Mouse (Mus musculus): ENCODE measurements around the gene Serpina9. TPM values are rescaled to one million over a fixed set of nuclear protein-coding genes. Genes with fewer than 3 reads are reported as not detected.
A peak's percentile ranks its signal among the peaks of the same experiment; 100 is the strongest.

Serpina9 gene
- polyA plus RNA-seq, 1 experiment from 2014 or later: not detected

DNA sequence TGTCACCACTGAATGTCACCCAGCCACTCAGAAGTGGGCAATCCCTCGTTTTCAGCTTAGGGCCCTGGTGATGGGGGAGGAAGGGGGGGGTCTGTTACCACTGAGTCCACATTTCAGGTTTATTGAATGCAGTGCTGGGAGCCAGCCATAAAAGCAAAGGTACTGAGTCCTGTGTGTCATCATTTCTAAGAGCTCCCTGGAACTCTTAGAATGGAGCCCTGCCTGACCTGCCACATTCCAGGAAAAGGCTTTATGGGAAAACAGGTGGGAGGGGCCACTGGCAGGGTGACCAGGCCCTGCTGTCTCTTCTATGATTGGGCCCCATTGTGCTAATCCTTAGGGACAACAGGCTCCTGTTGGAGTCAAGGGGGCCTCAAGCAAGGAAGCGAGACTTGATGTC lies 17.0 kb downstream of the Serpina9 start:
- H3K4me2 ChIP-seq (replicated peaks; ENCODE audit: low read depth): no peak overlapping the region
- no peaks in the 10 kb centered on the region for H3K9me3 ChIP-seq (ENCODE audit: control insufficient read depth)
- no peak overlapping the region for H3K4me3 ChIP-seq (ENCODE audit: low read depth, low read length)
- 65% methylated on average over 2 of the region's 2 CpGs for WGBS
- H3K36me3 ChIP-seq (ENCODE audit: control insufficient read depth, insufficient read depth): no peaks in the 10 kb centered on the region
- H3K27me3 ChIP-seq (replicated peaks; ENCODE audit: control insufficient read depth, insufficient read depth, low read length): no peaks in the 10 kb centered on the region
- H3K9ac ChIP-seq (ENCODE audit: low read depth, low read length): no peak overlapping the region
- ATAC-seq: no peak
- H3K27ac ChIP-seq (ENCODE audit: low read depth, low read length): no peak overlapping the region
- no peaks in the 10 kb centered on the region for H3K4me1 ChIP-seq (replicated peaks; ENCODE audit: control insufficient read depth, insufficient read depth, low read length)
- no peak for TF ChIP-seq CTCF (IDR thresholded peaks at IDR 0.05; ENCODE audit: low read depth)

DNA sequence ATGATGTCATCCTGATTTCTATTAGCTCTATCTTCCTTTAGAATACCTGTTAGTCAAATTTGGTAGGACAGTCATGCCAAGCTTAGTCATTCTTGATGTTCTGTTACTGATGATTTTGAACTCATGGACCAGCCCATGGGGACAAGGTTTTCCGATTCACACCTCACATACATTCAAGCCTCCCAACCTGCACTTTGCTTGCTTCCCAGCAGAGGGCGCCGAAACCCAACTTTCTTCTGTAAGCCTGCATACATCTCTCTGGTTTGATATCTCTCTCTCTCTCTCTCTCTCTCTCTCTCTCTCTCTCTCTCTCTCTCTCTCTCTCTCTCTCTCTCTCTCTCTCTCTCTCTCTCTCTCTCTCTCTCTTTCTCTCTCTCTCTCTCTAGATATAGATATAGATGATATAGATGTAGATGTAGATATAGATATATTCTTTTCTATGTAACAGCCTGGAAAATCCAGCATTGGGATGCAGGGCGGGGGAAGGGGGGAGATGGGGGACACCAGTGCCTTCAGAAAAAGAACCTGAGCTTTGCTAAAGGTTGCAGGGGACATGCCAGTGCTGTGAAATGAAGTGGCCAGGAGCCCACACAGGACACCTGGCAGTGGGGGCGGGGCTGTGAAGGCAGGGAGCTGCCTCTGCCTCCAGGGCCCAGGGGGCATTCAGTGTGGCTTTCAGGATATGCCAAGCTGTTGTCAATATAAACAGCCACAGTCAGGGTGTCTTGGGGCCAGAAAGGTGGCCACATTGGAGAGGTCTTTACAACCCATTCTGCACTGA lies 18.1 kb downstream of the Serpina9 start:
- no peaks in the 10 kb centered on the region for H3K36me3 ChIP-seq (ENCODE audit: control insufficient read depth, insufficient read depth)
- TF ChIP-seq CTCF (IDR thresholded peaks at IDR 0.05; ENCODE audit: low read depth): peak; percentile 87
- H3K9me3 ChIP-seq (ENCODE audit: control insufficient read depth): no peaks in the 10 kb centered on the region
- H3K4me2 ChIP-seq (replicated peaks; ENCODE audit: low read depth): no peak overlapping the region
- H3K27ac ChIP-seq (ENCODE audit: low read depth, low read length): no peak overlapping the region
- no peak overlapping the region for H3K4me3 ChIP-seq (ENCODE audit: low read depth, low read length)
- H3K4me1 ChIP-seq (replicated peaks; ENCODE audit: control insufficient read depth, insufficient read depth, low read length): no peaks in the 10 kb centered on the region
- no peak for ATAC-seq
- H3K9ac ChIP-seq (ENCODE audit: low read depth, low read length): no peak overlapping the region
- 41% methylated on average over 5 of the region's 5 CpGs for WGBS
- H3K27me3 ChIP-seq (replicated peaks; ENCODE audit: control insufficient read depth, insufficient read depth, low read length): no peaks in the 10 kb centered on the region

DNA sequence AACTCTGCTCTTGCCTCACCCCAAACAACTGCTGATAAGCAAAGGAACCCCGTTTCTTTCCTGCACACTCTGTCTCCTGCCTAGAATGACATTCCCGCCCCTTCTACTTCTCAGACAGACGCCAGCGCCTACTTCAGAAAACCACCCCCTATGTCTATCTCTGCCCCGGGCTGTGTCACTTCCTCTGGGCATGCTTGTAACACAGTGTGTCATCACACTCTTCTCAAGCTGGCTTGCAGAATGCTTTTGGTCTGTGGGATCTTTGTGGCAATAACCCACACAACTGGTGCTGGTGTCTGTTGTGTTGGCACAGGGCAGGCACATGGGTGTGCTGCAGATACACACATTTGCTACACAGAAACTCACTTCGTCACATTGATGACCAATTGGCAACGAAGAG lies 20.6 kb downstream of the Serpina9 start:
- H3K4me1 ChIP-seq (replicated peaks; ENCODE audit: control insufficient read depth, insufficient read depth, low read length): no peaks in the 10 kb centered on the region; the same call in 1 of the 2 replicates
- no peak for TF ChIP-seq CTCF (IDR thresholded peaks at IDR 0.05; ENCODE audit: low read depth)
- no peak for ATAC-seq
- H3K27ac ChIP-seq (ENCODE audit: low read depth, low read length): no peak overlapping the region
- 64% methylated on average over 7 of the region's 7 CpGs for WGBS
- no peaks in the 10 kb centered on the region for H3K9me3 ChIP-seq (ENCODE audit: control insufficient read depth)
- H3K4me2 ChIP-seq (replicated peaks; ENCODE audit: low read depth): no peak overlapping the region
- no peak overlapping the region for H3K4me3 ChIP-seq (ENCODE audit: low read depth, low read length)
- no peak overlapping the region for H3K9ac ChIP-seq (ENCODE audit: low read depth, low read length)
- no peaks in the 10 kb centered on the region for H3K27me3 ChIP-seq (replicated peaks; ENCODE audit: control insufficient read depth, insufficient read depth, low read length)
- H3K36me3 ChIP-seq (ENCODE audit: control insufficient read depth, insufficient read depth): no peaks in the 10 kb centered on the region

DNA sequence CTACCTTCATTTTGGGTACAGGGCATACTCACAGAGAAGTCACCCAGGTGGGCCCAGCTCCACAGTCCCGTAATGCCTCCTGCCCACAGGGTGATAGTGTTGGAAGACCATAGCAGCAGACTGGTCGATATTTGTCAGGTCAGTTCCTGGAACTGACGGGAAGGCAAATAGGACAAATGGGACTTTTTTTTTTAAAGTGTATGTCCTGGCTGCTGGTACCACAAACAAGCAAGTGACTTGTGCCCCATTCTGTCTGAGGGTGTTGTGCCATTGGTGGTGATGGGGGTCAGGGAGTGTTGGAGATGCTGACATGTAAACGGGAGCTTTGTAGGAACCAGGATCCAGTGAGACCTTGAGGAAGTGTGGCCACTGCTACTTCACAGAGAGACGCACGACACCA lies 23.7 kb downstream of the Serpina9 start, which contains the start of gene Serpina11:
TSS of gene Serpina11 (minus strand) at position 101 of the 400 bp plus-strand sequence.
- Histone ChIP-seq H3K27me3 (replicated peaks; ENCODE audit: control insufficient read depth, insufficient read depth, low read length) (no peaks in the 10 kb centered on the region), H3K27ac (ENCODE audit: low read depth, low read length) (no peak within 1 kb of the TSS), H3K9me3 (ENCODE audit: control insufficient read depth) (no peaks in the 10 kb centered on the region), H3K4me1 (replicated peaks; ENCODE audit: control insufficient read depth, insufficient read depth, low read length) (no peaks in the 10 kb centered on the region; the same call in 1 of the 2 replicates), H3K9ac (ENCODE audit: low read depth, low read length) (no peak within 1 kb of the TSS), H3K4me3 (ENCODE audit: low read depth, low read length) (no peak within 1 kb of the TSS), H3K36me3 (ENCODE audit: control insufficient read depth, insufficient read depth) (no peaks in the 10 kb centered on the region), H3K4me2 (replicated peaks; ENCODE audit: low read depth) (no peak within 1 kb of the TSS)
- 89% methylated on average over 6 of the region's 6 CpGs for WGBS
- TF ChIP-seq CTCF (IDR thresholded peaks at IDR 0.05; ENCODE audit: low read depth): no peak
- no peak for ATAC-seq

- WGBS: 45% methylated on average over 2 of the region's 2 CpGs
- no peaks in the 10 kb centered on the region for H3K36me3 ChIP-seq (ENCODE audit: control insufficient read depth, insufficient read depth)
- no peak overlapping the region for H3K4me3 ChIP-seq (ENCODE audit: low read depth, low read length)
- H3K9ac ChIP-seq (ENCODE audit: low read depth, low read length): no peak overlapping the region
- H3K27me3 ChIP-seq (replicated peaks; ENCODE audit: control insufficient read depth, insufficient read depth, low read length): no peaks in the 10 kb centered on the region
- H3K4me1 ChIP-seq (replicated peaks; ENCODE audit: control insufficient read depth, insufficient read depth, low read length): no peaks in the 10 kb centered on the region; the same call in 1 of the 2 replicates
- no peak overlapping the region for H3K27ac ChIP-seq (ENCODE audit: low read depth, low read length)
- no peaks in the 10 kb centered on the region for H3K9me3 ChIP-seq (ENCODE audit: control insufficient read depth)
- H3K4me2 ChIP-seq (replicated peaks; ENCODE audit: low read depth): no peak overlapping the region
- TF ChIP-seq CTCF (IDR thresholded peaks at IDR 0.05; ENCODE audit: low read depth): no peak
- no peak for ATAC-seq
Measured at GRCm38 (mm10) chr12:103989514-103989767, 24.1 kb downstream of the Serpina9 start.

DNA sequence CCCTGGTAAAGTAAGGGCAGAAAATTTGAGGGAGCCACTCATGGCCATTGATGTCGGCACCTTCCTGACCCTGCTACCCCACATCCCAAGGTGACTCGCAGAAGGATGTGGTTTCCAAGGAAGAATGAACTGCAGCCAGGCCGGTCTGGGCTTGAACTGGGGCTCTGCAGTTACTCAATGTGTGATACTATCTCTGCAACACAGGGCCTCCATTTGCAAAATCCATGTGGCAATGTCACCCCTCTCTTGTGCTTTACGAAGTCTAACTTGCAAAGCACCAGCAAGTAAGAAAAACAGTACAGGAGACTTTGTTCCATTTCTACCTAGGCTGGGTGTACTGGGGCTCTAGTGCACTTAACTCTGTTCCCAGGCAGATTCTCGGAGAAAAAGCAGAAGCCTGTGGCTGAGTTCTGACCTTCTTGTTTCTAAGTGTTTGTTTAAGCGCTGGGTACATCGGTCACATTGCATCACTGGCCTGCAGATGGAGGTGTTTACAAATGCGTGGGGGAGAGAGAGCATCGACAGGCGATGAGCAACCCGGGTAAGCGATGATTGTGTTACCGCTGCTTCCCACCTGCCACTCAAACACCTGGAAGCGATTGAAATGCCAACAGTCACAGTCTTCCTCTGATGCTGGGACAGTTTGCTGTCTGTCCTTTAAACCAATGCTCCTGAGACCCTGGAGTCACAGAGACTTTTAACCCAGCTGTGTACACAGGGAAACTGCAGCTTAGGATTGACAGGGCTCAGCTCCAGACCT lies 24.6 kb downstream of the Serpina9 start:
- no peaks in the 10 kb centered on the region; the same call in 1 of the 2 replicates for H3K4me1 ChIP-seq (replicated peaks; ENCODE audit: control insufficient read depth, insufficient read depth, low read length)
- H3K4me2 ChIP-seq (replicated peaks; ENCODE audit: low read depth): no peak overlapping the region
- peak; percentile 50 for TF ChIP-seq CTCF (IDR thresholded peaks at IDR 0.05; ENCODE audit: low read depth)
- H3K9ac ChIP-seq (ENCODE audit: low read depth, low read length): no peak overlapping the region
- no peaks in the 10 kb centered on the region for H3K9me3 ChIP-seq (ENCODE audit: control insufficient read depth)
- no peak overlapping the region for H3K4me3 ChIP-seq (ENCODE audit: low read depth, low read length)
- peak; percentile 72 for ATAC-seq
- H3K36me3 ChIP-seq (ENCODE audit: control insufficient read depth, insufficient read depth): no peaks in the 10 kb centered on the region
- 20% methylated on average over 14 of the region's 14 CpGs for WGBS
- no peaks in the 10 kb centered on the region for H3K27me3 ChIP-seq (replicated peaks; ENCODE audit: control insufficient read depth, insufficient read depth, low read length)
- no peak overlapping the region for H3K27ac ChIP-seq (ENCODE audit: low read depth, low read length)
